Mouse (Mus musculus) embryonic facial prominence, embryonic 15.5 days (tissue): Measurements from ENCODE around the gene Gm29866. TPM values are rescaled to one million over a fixed set of nuclear protein-coding genes. Genes with fewer than 3 reads are reported as not detected.
"Not testable (repeated sequence)": the region's sequence is repeated elsewhere in the genome, so short reads cannot be mapped to it uniquely, and the experiment has no call there.

Experiments used
- ATAC-seq: fragments of 200-750 bp; cut with Nextera tagmentation; 2 replicates; pipeline ENCODE4 v1.8.0; 2017; ENCODE audit warnings: low read depth, moderate TSS enrichment; ENCODE audit not compliant: insufficient number of reproducible peaks, low FRiP score, low TSS enrichment
- H3K27ac ChIP-seq: fragments of 300-500 bp; sonication (generic); replicated peaks from 2 replicates; pipeline ENCODE4 v1.5.1; 2015; ENCODE audit warnings: mild to moderate bottlenecking, inconsistent platforms
- H3K27me3 ChIP-seq: fragments of 300-500 bp; sonication (generic); 2 replicates; pipeline ENCODE4 v1.6.1; 2015; ENCODE audit warnings: inconsistent platforms
- H3K36me3 ChIP-seq: fragments of 300-500 bp; sonication (generic); 2 replicates; pipeline ENCODE4 v1.6.1; 2015; ENCODE audit warnings: mild to moderate bottlenecking, inconsistent platforms
- H3K4me1 ChIP-seq: fragments of 300-500 bp; sonication (generic); 2 replicates; pipeline ENCODE4 v1.6.1; 2015; ENCODE audit warnings: inconsistent platforms
- H3K4me2 ChIP-seq: fragments of 300-500 bp; sonication (generic); replicated peaks from 2 replicates; pipeline ENCODE4 v1.6.1; 2015; ENCODE audit warnings: mild to moderate bottlenecking, inconsistent platforms
- H3K4me3 ChIP-seq: fragments of 300-500 bp; sonication (generic); replicated peaks from 2 replicates; pipeline ENCODE4 v1.5.1; 2015; ENCODE audit warnings: mild to moderate bottlenecking, inconsistent platforms
- H3K9ac ChIP-seq: fragments of 300-500 bp; sonication (generic); 2 replicates; pipeline ENCODE4 v1.6.1; 2015; ENCODE audit warnings: inconsistent platforms
- H3K9me3 ChIP-seq: fragments of 300-500 bp; sonication (generic); replicated peaks from 2 replicates; pipeline ENCODE4 v1.6.1; 2016; ENCODE audit warnings: inconsistent platforms
- WGBS: fragments of 180-500 bp; shearing (Covaris S2); methylation state at CpG from one replicate; pipeline ENCODE4 v1.1.7; 2015; 5-methylcytosine and 5-hydroxymethylcytosine counted together
- polyA plus RNA-seq: library from polyadenylated mRNA; unstranded; fragments of >200 nt; fragmentation: Nextera tagmentation; extraction: Ambion mirVana; gene quantifications from 2 replicates; pipeline ENCODE4 v1.2.1, GENCODE M21; 2015

The Gm29866 gene
- not detected in 2 replicates for polyA plus RNA-seq

DNA sequence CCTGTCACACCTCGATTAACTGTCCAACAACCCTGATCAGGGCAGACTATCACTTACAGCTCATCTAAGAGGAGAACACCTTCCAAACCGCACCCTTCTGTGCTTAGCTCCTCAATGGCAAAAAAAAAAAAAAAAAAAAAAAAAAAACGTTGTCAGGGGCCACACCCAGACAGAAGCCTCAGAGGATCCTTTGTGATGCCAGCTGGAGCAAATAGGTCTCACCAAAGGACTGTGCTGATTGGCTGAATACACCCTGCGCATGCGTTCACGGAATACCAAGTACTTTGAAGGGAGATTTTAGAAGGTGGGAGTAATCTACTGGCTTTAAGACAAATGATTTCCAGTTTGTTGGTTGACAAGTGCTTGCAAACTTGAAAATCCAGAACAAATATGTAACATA lies at the start of gene Gm29866:
Gm29866 (minus strand) TSS at position 101 of the 400 bp plus-strand sequence.
- not testable (repeated sequence) for ATAC-seq, H3K4me3 ChIP-seq

More for the DNA sequence above, at the start of gene Gm29866:
- not testable (repeated sequence) for H3K36me3 ChIP-seq, H3K27ac ChIP-seq, H3K27me3 ChIP-seq, H3K9me3 ChIP-seq, H3K9ac ChIP-seq, H3K4me2 ChIP-seq, H3K4me1 ChIP-seq
- no CpG with 5 or more reads among the region's 6 CpGs for WGBS

Other genes with a start within 250 kb of the Gm29866 start
- gene Gm20909, start 170.9 kb upstream of the Gm29866 start, polyA plus RNA-seq = not detected in 2 replicates
- gene Gm20865, start 247.9 kb upstream of the Gm29866 start, polyA plus RNA-seq = not detected in 2 replicates